Mouse (Mus musculus) lung, embryonic 16.5 days (tissue): Measurements from ENCODE around the gene Fndc3b. TPM values are rescaled to one million over a fixed set of nuclear protein-coding genes. Genes with fewer than 3 reads are reported as not detected.

Experiments used
- ATAC-seq: fragments of 200-750 bp; cut with Nextera tagmentation; 2 replicates; pipeline ENCODE4 v1.8.0; 2017; ENCODE audit warnings: low read depth, mild to moderate bottlenecking, moderate library complexity
- H3K27ac ChIP-seq: fragments of 300-500 bp; sonication (generic); 2 replicates; pipeline ENCODE4 v1.5.1; 2014; ENCODE audit warnings: mild to moderate bottlenecking, control low read depth, low read length
- H3K27me3 ChIP-seq: fragments of 300-500 bp; sonication (generic); 2 replicates; pipeline ENCODE4 v1.6.1; 2014; ENCODE audit warnings: low read depth, low read length, mixed read lengths; ENCODE audit not compliant: control insufficient read depth, insufficient read depth
- H3K36me3 ChIP-seq: fragments of 300-500 bp; sonication (generic); 2 replicates; pipeline ENCODE4 v1.6.1; 2014; ENCODE audit warnings: low read length; ENCODE audit not compliant: control insufficient read depth, insufficient read depth
- H3K4me1 ChIP-seq: fragments of 300-500 bp; sonication (generic); replicated peaks from 2 replicates; pipeline ENCODE4 v1.6.1; 2014; ENCODE audit warnings: low read length, mixed read lengths; ENCODE audit not compliant: control insufficient read depth, insufficient read depth
- H3K4me2 ChIP-seq: fragments of 300-500 bp; sonication (generic); 2 replicates; pipeline ENCODE4 v1.6.1; 2014; ENCODE audit warnings: low read depth, low read length, control low read depth
- H3K4me3 ChIP-seq: fragments of 300-500 bp; sonication (generic); 2 replicates; pipeline ENCODE4 v1.5.1; 2014; ENCODE audit warnings: mild to moderate bottlenecking, low read length, control low read depth
- H3K9ac ChIP-seq: fragments of 300-500 bp; sonication (generic); 2 replicates; pipeline ENCODE4 v1.6.1; 2014; ENCODE audit warnings: low read length, control low read depth
- H3K9me3 ChIP-seq: fragments of 300-500 bp; sonication (generic); 2 replicates; pipeline ENCODE4 v1.6.1; 2016; ENCODE audit warnings: low read length; ENCODE audit not compliant: control insufficient read depth
- WGBS: fragments of 180-500 bp; shearing (Covaris S2); extraction: QIAGEN DNeasy Blood & Tissue Kit; methylation state at CpG from one replicate; pipeline ENCODE4 v1.1.7; 2014; 5-methylcytosine and 5-hydroxymethylcytosine counted together
- polyA plus RNA-seq: library from polyadenylated mRNA; unstranded; fragments of >200 nt; fragmentation: Nextera tagmentation; extraction: Ambion mirVana; gene quantifications from 2 replicates; pipeline ENCODE4 v1.2.1, GENCODE M21; 2015

Gene Fndc3b
- polyA plus RNA-seq, 1 experiment from 2014 or later: 36.3 TPM

- Histone ChIP-seq H3K27ac (no peak overlapping the region), H3K36me3 (peaks cover 5% of the 10 kb centered on the region), H3K27me3 (no peaks in the 10 kb centered on the region), H3K4me1 (peaks cover 9% of the 10 kb centered on the region), H3K4me2 (no peak overlapping the region), H3K4me3 (no peak overlapping the region), H3K9me3 (no peaks in the 10 kb centered on the region), H3K9ac (no peak overlapping the region)
- 81% methylated on average over 6 of the region's 6 CpGs for WGBS
- no peak for ATAC-seq
These were observed 68.7 kb downstream of the Fndc3b start for GRCm38 (mm10) chr3:27642381-27642780.

DNA sequence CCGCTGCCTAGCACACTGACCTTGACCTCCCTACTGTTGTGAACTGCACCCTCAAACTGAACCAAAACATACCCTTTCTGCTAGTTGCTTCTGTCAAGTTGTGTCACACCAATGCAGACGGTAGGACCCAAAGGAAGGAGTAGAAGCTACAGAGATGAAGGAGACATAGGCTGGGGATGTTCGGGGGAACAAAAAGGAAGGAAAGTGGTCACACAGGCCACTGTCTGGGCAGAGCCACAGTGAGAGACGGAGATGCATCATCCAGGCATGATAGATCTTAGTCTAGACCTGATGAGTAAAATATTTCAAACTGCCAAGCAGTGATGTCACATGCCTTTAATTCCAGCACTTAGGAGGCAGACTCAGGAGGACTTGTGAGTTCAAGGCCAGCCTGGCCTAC lies 71.4 kb downstream of the Fndc3b start:
- 78% methylated on average over 4 of the region's 4 CpGs for WGBS
- ATAC-seq: no peak
- H3K27me3 ChIP-seq: no peaks in the 10 kb centered on the region
- no peak overlapping the region for H3K9ac ChIP-seq
- H3K27ac ChIP-seq: no peak overlapping the region
- no peaks in the 10 kb centered on the region for H3K4me1 ChIP-seq
- no peaks in the 10 kb centered on the region for H3K9me3 ChIP-seq
- H3K36me3 ChIP-seq: peaks cover 5% of the 10 kb centered on the region
- no peak overlapping the region for H3K4me2 ChIP-seq
- H3K4me3 ChIP-seq: no peak overlapping the region

DNA sequence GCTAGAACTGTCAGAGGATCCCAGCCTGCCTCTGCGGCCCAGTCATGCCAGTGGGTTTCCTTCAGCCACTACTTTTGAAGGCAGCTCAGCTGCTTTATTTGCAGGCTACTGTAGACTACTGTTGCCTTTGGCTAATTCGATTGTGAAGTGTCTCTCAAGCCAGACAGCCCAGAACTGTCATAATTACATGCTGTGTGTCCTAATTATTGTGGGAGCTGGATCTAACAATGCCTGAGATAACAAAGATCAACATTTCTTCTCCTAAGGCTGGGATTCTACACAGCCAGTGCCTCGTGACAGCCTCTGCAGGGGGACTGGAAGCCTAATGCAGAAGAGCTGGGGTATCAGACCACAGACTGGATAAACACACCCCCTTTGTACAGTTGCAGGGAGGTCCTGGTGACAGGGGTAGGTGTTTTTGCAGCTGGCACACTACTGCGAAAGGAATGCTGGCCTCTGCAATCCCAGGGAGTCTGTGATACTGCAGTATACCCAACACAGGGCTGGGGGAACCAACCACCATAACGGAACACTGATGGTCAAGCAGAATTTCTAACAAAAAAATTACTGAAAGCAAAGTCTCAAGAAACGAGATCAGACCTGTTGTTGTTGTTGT lies 74.0 kb downstream of the Fndc3b start:
- Histone ChIP-seq H3K27ac (no peak overlapping the region), H3K4me3 (no peak overlapping the region), H3K4me1 (peaks cover 6% of the 10 kb centered on the region), H3K4me2 (no peak overlapping the region), H3K36me3 (peaks cover 5% of the 10 kb centered on the region), H3K9ac (no peak overlapping the region), H3K27me3 (no peaks in the 10 kb centered on the region), H3K9me3 (no peaks in the 10 kb centered on the region)
- WGBS: 67% methylated on average over 6 of the region's 6 CpGs
- ATAC-seq: 0 out of 2 replicates have a peak, but pooled peaks have one; percentile 30

DNA sequence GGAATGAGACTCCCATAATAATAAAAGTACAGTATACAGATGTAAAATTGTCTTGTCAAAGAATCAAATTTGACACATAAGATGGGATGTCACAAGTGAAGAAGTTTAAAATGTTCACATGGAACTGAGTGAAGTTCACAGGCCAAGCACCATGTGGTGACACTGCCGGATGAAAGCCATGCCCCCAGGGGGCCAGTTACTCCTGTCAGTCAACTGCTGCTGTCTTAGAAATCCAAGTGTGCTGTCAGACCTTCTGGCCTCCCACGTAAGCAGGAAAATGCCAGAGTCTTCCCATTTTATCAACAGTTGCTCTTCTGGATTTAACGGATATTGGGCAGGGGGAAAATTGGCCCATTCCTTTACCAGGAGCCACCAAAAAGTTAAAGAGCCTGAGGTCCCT lies 75.3 kb downstream of the Fndc3b start:
- Histone ChIP-seq H3K27me3 (no peaks in the 10 kb centered on the region), H3K27ac (no peak overlapping the region), H3K4me2 (no peak overlapping the region), H3K9ac (no peak overlapping the region), H3K36me3 (no peaks in the 10 kb centered on the region), H3K4me3 (no peak overlapping the region), H3K4me1 (peaks cover 9% of the 10 kb centered on the region), H3K9me3 (no peaks in the 10 kb centered on the region)
- WGBS: 55% methylated on average over 3 of the region's 3 CpGs
- ATAC-seq: no peak

- H3K27ac ChIP-seq: no peak overlapping the region
- H3K9me3 ChIP-seq: no peaks in the 10 kb centered on the region
- H3K4me1 ChIP-seq: peaks cover 9% of the 10 kb centered on the region
- no peak overlapping the region for H3K4me2 ChIP-seq
- no peaks in the 10 kb centered on the region for H3K27me3 ChIP-seq
- H3K4me3 ChIP-seq: no peak overlapping the region
- no peak for ATAC-seq
- H3K9ac ChIP-seq: no peak overlapping the region
- WGBS: 93% methylated on average over 1 of the region's 1 CpGs
- H3K36me3 ChIP-seq: 0 out of 2 replicates have a peak, but pooled peaks cover 2% of the 10 kb centered on the region
These were observed 78.2 kb downstream of the Fndc3b start for GRCm38 (mm10) chr3:27632880-27633279.

DNA sequence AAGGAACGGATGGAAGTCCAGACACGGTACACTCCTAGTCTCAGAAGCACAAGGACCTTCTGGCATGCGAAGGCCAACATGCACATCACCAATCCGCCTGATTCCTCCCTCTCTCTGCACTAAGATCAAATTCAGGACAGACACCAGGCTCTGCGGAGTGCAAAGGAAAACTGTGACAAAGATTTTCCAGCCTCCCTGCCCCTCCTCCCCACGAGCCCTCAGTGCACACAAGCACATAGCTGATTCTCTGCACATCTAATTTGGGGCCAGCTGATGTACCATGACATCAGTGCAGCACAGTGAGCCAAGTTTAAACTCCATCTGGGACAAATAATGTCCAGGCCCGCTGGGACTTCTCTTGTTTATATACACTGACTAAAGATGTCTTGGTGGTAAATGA lies 80.0 kb downstream of the Fndc3b start:
- WGBS: 61% methylated on average over 7 of the region's 7 CpGs
- Histone ChIP-seq H3K4me1 (peaks cover 9% of the 10 kb centered on the region), H3K9me3 (no peaks in the 10 kb centered on the region), H3K4me2 (no peak overlapping the region), H3K27ac (peak overlapping the region; percentile 86), H3K9ac (no peak overlapping the region), H3K4me3 (no peak overlapping the region), H3K36me3 (0 out of 2 replicates have a peak, but pooled peaks cover 2% of the 10 kb centered on the region), H3K27me3 (no peaks in the 10 kb centered on the region)
- ATAC-seq: peak; percentile 91

GRCm38 (mm10) chr3:27629716-27630115 lies 81.4 kb downstream of the Fndc3b start:
- 95% methylated on average over 5 of the region's 5 CpGs for WGBS
- peaks cover 9% of the 10 kb centered on the region for H3K4me1 ChIP-seq
- H3K36me3 ChIP-seq: 0 out of 2 replicates have a peak, but pooled peaks cover 2% of the 10 kb centered on the region
- H3K4me2 ChIP-seq: no peak overlapping the region
- no peaks in the 10 kb centered on the region for H3K9me3 ChIP-seq
- no peak overlapping the region for H3K9ac ChIP-seq
- H3K4me3 ChIP-seq: no peak overlapping the region
- H3K27me3 ChIP-seq: no peaks in the 10 kb centered on the region
- H3K27ac ChIP-seq: no peak overlapping the region
- no peak for ATAC-seq

GRCm38 (mm10) chr3:27626301-27626700 lies 84.8 kb downstream of the Fndc3b start:
- no peak for ATAC-seq
- Histone ChIP-seq H3K4me1 (peaks cover 4% of the 10 kb centered on the region), H3K9me3 (no peaks in the 10 kb centered on the region), H3K36me3 (0 out of 2 replicates have a peak, but pooled peaks cover 2% of the 10 kb centered on the region), H3K4me3 (no peak overlapping the region), H3K4me2 (no peak overlapping the region), H3K27me3 (no peaks in the 10 kb centered on the region), H3K9ac (no peak overlapping the region), H3K27ac (no peak overlapping the region)
- WGBS: 79% methylated on average over 8 of the region's 8 CpGs

DNA sequence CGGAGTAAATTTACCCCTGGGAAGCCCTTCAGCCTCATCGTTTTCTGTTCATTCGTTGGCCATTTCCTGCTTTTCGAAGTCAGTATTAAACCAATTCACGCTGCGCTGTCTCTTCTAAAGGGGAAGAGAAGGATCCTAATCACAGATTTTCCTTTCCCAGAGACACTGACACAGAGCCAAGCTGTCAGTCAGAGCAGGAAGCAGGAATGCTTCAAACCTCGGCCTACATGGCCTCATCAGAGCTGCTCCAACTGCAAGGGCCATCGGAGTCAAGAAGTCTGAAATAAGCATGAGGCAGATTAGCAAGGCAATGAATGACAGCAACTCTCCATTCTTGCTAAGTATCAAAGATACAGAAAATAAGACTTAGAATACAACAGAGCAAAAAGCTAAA lies 85.5 kb downstream of the Fndc3b start:
- no peak overlapping the region for H3K27ac ChIP-seq
- H3K4me3 ChIP-seq: no peak overlapping the region
- ATAC-seq: no peak
- WGBS: 54% methylated on average over 8 of the region's 8 CpGs
- peaks cover 4% of the 10 kb centered on the region for H3K4me1 ChIP-seq
- H3K27me3 ChIP-seq: no peaks in the 10 kb centered on the region
- H3K36me3 ChIP-seq: 0 out of 2 replicates have a peak, but pooled peaks cover 2% of the 10 kb centered on the region
- H3K9ac ChIP-seq: no peak overlapping the region
- H3K4me2 ChIP-seq: no peak overlapping the region
- H3K9me3 ChIP-seq: no peaks in the 10 kb centered on the region
